Mouse (Mus musculus): ENCODE measurements around the gene Cggbp1. TPM values are rescaled to one million over a fixed set of nuclear protein-coding genes. Genes with fewer than 3 reads are reported as not detected.

Gene Cggbp1
- polyA plus RNA-seq, 1 experiment: 11.0 TPM

DNA sequence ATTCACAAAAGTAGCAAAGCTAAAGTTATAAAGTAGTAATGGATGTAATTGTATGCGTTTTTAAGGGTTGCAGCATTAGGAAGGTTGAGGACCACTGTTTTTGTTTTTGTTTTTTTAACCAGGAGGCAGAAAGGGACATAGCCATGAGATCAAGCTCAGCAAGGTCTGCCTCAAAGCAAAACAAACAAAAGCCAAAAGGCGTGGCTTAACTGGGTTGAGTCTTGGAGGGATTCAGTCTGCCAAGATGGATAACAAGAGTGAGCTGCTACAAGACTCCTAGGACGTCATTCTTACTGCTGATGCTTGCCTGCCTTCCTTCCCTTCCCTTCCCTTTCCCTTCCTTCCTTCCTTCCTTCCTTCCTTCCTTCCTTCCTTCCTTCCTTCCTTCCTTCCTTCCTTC, 20.5 kb downstream of the Cggbp1 start:
- no peak for DNase-seq (ENCODE audit: low read depth, low spot score)
- 22% methylated on average over 3 of the region's 3 CpGs for WGBS

DNA sequence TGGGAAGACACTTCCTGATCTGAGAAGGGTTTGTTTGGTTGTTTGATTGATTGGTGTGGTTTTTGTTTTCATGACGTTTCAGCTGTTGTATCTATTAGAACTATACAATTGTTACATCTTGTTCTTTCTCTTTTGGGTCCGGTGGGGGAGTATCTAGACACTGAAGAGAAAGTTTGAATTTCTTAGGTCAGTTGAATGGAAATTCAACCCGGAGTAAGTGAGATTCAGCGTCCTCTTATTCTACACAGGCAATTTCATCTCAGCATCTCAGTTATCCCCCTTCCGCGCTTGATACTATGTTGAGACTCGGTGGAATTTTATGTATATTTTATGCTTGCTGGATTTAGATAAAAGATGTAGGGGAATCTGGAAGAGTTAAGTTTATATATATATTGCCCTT, 21.0 kb downstream of the Cggbp1 start:
- WGBS: 6% methylated on average over 7 of the region's 7 CpGs

DNA sequence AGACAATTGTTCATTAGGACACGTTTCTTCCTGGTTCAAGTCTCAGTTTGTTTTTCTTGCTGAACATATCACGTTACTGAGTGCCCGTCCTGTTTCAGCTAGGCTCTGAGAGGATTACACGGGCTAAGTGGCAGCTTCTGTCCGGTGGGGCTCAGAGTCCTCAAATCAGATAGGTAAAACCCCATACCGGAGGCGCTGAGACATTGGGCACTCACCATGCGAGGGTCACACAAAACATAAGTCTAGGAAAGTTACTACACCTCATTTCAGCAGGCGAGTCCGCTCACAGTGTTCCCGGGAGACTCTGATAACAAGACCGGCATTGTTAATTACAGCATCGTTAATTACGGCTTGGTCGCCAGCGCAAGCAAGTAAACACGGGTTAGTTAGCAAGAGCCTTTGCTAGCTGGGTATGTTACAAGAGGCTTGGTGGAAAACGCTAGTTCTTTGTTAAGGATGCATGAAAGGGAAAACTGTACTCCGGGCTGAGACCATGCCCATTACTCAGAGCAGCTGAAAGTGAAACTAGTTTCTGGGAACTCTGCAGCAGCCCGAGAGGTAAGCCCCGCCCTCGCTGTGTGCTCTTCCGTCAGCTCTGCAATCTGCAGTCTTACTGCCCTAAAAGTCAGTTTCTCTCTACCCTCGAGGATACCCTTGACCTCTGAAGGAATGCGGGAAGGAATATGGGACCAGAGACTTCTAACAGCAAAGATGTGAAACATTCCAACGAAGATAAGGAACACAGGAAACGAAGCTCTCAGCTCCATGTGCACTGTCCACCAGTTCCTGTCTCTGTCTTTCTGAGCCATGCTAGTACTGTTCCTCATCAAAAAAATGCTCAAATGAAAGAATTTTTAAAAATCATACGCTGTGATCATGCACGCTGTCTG, 21.9 kb downstream of the Cggbp1 start:
- WGBS: 1% methylated on average over 29 of the region's 29 CpGs
- DNase-seq (ENCODE audit: low read depth, low spot score): peak; percentile 69

More for the DNA sequence above, 21.0 kb downstream of the Cggbp1 start:
- no peak for DNase-seq (ENCODE audit: low read depth, low spot score)

DNA sequence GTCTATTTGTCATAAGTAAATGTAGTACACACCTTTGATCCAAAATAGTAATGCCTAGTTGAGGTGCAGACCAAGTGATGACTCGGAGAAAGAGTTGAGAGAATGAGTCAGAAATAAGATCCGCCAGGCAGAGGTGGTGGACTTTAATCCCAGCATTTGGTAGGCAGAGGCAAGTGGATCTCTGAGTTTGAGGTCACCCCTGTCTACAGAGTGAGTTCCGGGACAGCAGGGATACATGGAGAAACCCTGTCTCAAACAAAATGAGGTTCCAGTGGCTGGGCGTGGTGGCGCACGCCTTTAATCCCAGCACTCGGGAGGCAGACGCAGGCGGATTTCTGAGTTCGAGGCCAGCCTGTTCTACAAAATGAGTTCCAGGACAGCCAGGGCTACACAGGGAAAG, 23.6 kb downstream of the Cggbp1 start:
- WGBS: 95% methylated on average over 10 of the region's 10 CpGs
- DNase-seq (ENCODE audit: low read depth, low spot score): no peak

DNA sequence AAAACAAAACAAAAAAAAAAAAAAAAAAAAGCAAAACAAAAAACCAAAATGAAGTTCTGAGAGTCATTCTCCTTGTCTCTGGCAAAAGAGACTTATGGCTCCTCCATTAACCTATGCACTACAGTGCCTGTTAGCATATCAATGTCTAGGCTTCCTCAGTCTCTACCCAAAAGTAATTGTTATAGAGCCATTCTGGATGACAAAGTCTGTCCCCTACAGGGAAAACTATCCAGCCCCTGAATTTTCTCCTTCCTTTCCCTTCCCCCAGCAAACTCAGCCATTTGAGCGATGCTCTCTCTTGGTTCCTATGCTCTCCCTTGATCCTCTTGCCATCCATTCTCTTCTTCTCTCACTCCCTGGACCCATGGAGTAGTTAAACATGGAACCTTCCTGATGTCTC, 24.0 kb downstream of the Cggbp1 start:
- no peak for DNase-seq (ENCODE audit: low read depth, low spot score)
- 100% methylated on average over 1 of the region's 1 CpGs for WGBS

DNA sequence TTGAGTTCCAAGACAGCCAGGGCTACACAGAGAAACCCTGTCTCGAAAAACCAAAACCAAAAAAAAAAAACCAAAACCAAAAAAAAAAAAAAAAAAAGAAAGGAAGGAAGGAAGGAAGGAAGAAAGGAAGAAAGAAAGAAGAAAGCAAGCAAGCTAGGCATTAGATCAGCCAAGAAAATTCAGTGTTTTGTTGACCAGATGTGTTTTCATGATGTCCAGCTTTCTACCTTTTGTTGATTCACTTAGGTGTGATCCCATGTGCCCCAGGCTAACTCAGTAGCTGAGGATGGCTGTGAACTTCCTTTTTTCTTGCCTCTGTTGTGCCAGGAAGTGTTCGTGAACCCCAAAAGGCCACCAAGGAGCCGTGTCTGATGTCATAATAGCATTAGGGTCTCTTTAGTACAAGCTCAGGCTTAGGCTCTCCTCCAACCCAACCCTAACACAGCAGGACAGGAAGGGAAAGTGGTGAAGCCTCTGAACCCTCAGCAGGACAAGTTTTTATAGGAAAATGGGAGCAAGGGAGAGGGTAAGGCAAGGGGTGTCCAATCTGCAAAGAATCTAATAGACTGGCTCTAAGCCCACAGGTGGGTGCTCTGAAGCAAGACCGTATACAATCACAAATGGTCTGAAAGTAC, 25.0 kb downstream of the Cggbp1 start:
- WGBS: 80% methylated on average over 4 of the region's 4 CpGs
- no peak for DNase-seq (ENCODE audit: low read depth, low spot score)

DNA sequence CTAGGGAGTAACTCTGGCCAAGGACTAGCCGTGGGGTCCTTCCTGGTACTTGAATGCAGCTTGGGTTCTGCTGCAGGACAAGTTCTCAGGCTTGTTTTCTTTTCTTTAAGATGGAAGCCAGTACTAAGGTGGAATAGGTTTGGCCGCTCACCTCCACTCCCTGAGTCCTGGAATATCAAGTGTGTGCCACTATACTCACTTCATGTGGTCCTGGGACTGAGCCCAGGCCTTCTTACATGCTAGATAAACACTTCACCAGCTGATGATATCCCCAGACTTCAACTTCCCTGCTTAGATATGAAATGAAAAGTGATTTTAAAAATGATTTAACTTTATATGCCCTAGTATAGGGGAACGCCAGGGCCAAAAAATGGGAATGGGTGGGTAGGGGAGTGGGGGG, 25.5 kb downstream of the Cggbp1 start:
- DNase-seq (ENCODE audit: low read depth, low spot score): no peak
- 93% methylated on average over 3 of the region's 3 CpGs for WGBS

DNA sequence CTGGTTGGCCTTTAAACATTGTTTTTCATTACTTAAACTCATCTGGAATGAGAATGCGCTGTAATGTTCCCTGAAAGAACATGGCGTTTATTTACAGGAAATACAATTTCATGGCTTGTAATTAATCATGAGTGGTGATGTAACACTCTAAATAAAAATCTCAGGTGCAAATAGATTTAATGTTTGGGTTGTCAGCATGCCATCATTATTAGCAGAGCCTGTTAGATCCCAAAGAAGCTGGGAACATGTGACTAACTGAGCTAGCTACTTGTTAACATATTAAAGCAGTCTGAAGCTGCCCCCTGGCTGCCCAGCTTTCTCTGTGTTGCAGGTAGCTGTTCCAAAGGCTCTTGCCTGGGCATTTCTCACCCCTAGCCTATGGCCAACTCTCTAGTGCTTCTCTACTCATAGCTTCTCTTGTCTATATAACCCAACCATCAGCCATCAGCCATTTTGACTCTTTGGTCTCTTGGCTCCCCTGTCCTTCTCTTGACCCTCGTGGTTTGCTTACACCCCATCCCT, 26.9 kb downstream of the Cggbp1 start:
- WGBS: 84% methylated on average over 3 of the region's 3 CpGs
- no peak for DNase-seq (ENCODE audit: low read depth, low spot score)

DNA sequence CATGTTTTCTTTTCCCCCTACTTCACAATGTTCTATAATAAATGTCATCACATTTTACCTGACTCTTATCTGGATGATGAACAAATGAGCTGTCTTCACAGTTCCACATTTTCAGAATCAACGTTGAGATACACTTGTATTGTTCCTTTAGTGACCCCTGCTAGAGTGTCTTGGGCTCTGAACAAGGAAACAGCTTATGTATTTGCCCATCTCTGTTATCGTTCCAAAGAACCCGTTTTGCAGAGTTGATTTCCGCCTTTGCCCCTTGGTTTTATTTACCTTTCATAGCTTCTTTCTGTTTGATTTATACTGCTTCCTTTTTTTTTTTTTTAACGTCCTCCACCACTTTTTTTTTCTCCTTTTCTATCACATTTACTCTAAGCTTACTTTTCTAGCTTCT, 27.9 kb downstream of the Cggbp1 start:
- no peak for DNase-seq (ENCODE audit: low read depth, low spot score)
- 12% methylated on average over 5 of the region's 5 CpGs for WGBS

DNA sequence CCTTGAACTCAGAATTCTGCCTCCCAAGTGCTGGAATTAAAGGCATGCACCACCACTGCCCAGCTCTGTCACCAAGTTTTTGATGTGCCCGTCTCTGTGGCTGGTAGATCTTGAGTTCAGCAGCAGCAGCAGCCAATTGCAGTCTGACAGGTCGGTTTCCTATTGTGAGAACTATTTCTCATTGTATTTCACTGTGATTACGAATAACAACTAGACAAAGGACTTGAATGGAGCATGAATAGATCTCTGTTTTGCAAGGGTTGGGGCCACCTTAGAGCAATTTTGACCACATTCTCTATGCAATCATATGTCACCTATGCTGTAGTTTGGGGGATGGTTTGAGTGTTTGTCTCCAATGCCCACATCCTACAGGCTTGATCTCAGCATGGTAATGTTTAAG, 29.2 kb downstream of the Cggbp1 start:
- no peak for DNase-seq (ENCODE audit: low read depth, low spot score)
- WGBS: 90% methylated on average over 3 of the region's 3 CpGs

DNA sequence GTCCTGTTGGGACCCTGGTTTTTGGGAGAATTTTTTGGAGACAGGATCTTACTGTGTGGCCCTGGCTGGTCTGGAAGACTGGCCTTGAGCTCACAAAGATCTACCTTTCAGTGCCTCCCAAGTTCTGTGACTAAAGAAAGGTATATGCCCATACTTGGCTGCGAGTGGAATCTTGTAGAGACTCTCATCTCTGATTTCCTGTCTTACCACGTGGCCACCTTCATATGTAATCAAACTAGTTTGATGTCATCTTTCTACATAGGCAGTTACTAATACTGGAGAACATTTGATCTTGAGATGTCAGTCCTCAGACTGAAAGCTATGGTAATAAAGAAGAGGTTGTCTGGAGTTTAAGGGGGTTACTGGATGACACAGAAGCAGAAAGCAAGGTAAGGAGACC, 29.6 kb downstream of the Cggbp1 start:
- DNase-seq (ENCODE audit: low read depth, low spot score): no peak
- WGBS: 79% methylated on average over 2 of the region's 2 CpGs

DNA sequence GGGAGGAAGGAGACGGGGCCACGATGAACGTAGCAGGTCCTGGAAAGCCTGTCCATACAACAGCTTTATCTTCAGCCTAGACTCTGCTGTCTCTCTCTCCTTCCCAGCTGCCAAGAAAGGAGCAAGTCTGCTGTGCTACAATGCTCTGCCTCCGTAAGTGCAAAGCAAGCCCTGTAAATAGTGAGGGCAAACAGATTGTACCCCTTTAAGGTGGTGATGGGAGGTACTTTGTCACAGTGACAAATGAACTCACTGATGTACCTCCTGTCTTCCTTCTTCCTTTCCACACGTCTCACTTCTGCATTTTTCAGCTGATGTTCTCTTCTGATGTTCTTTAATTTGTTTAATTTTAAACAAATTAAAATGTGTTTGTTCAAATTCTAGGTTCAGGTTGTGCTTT, 32.1 kb downstream of the Cggbp1 start:
- DNase-seq (ENCODE audit: low read depth, low spot score): no peak
- 51% methylated on average over 5 of the region's 5 CpGs for WGBS

DNA sequence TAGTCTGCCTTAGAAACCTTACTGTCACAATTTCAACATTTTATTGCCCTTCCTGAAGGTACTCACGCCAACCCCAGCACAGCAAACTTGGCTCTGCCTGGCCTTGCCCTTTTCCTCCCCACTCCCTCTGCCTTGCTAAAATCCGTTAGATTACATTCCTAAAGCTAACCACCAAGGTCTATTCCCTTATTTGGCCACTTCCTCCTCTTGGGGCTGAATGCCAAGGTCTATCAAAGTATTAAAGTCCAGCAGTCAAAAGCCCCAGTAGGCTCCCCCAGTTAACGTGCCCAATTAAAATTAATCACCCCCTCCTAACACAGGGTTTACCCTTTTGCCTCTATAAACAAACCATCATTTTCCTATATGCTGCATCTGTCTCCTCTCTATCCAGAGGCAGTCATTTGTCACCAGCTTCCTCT, 32.6 kb downstream of the Cggbp1 start:
- WGBS: 6% methylated on average over 3 of the region's 3 CpGs

DNA sequence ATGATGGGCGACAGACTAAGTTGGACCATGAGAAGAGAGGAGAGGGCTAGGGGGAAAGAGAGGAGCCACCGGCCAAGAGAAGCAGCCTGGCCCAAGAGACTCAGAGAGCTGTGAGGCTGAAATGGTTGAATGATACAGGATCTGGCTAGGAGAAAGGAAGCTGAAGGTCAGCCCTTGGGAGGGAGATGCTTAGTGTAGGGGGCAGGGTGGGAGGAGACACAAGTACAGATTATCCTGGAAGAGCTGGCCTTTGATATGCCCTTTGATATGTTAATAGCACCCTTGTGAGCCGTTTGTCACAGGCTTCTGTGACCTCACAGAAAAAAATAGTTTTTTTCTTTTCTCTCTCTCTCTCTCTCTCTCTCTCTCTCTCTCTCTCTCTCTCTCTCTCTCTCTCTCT, 33.3 kb downstream of the Cggbp1 start:
- no peak for DNase-seq (ENCODE audit: low read depth, low spot score)

More for the DNA sequence above, 32.6 kb downstream of the Cggbp1 start:
- no peak for DNase-seq (ENCODE audit: low read depth, low spot score)

DNA sequence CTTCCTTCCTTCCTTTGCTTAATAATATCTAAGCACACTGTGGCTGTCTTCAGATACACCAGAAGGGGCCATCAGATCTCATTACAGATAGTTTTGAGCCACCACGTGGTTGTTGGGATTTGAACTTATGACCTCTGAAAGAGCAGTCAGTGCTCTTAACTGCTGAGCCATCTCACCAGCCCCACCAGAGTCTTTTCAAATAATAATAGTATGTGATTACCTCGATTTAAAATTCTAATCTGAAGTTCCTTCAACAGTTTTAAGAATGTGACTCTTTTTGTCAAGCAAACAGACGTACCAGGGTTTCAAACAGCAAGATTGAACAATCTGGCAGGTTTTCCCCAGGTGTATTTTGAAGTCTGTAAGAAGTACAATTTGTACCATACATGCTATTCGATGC, 33.8 kb downstream of the Cggbp1 start:
- WGBS: 59% methylated on average over 4 of the region's 4 CpGs
- no peak for DNase-seq (ENCODE audit: low read depth, low spot score)

More for the DNA sequence above, 33.3 kb downstream of the Cggbp1 start:
- 48% methylated on average over 3 of the region's 3 CpGs for WGBS

DNA sequence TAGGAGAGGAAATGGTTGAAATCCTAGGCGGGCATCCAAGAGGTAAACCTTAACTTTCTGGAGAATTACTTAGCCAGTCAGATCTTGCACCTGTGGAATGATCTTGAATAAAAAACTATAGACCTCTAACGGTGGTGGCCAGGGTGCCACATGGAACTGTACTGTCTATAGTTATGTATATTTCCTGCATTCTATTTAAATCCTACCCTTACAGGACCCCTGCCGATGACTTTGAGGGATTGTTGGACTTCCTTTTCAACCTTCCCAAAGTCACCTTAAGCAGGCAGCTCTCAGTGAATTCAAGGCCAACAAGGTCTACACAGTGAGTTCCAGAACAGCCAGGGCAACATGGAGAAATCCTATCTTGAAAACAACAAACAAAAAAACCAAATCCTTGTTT, 37.7 kb downstream of the Cggbp1 start:
- WGBS: 93% methylated on average over 3 of the region's 3 CpGs
- DNase-seq (ENCODE audit: low read depth, low spot score): no peak

DNA sequence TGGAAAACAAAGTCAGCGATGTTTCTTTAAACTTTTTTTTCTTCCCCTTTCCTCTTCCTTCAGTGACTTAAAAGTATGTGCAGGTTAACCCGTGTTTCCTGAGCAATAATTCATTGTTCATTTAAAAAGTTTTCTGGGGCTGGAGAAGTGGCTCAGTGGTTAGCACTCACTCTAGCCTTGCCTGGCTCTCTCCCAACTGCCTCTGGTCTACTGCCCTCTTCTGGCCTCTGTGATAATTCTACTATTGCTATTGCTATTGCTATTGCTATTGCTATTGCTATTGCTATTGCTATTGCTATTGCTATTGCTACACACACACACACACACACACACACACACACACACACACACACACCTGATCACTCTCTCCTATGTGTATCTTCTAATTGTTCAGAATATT, 47.3 kb downstream of the Cggbp1 start:
- 59% methylated on average over 2 of the region's 2 CpGs for WGBS
- DNase-seq (ENCODE audit: low read depth, low spot score): no peak

DNA sequence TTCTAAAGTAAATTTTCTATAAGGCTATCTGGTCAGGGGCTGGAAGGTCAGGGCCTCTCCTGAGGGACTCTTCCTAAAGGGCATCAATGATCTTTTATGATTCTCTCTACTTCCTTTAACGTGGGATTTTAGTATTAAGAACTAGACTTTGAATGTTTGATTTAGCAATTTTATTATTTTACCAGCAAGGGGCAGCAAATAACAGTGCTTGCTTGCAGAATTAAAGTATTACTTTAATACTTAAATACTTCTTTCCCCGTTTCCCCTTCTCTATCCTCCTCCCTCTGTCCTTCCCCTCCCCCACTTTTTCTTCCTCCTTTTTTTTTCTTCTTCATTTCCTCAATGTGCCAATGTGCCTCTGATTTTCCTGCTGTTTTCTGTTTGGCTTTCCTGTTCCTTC, 51.5 kb downstream of the Cggbp1 start:
- WGBS: 10% methylated on average over 2 of the region's 2 CpGs

DNA sequence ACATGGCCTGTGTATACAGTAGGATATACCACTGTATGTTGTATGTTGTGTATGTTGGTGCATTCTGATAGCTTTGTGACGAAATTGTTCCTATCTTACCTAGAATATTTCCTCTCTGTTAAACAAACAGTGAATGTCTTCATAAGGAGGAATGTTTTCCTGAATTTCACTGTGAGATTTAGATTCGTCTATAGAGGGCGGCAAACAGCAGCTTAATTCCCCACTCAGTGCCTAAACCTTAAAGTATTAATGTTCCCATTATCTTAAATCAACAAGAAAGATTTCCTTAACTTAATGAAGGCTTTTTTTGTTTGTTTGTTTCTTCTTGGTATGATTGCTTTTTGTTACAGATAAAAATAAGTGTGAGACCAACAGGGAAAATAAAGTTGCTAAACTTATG, 55.3 kb downstream of the Cggbp1 start:
- no peak for DNase-seq (ENCODE audit: low read depth, low spot score)
- 15% methylated on average over 3 of the region's 3 CpGs for WGBS

More for the DNA sequence above, 51.5 kb downstream of the Cggbp1 start:
- no peak for DNase-seq (ENCODE audit: low read depth, low spot score)

DNA sequence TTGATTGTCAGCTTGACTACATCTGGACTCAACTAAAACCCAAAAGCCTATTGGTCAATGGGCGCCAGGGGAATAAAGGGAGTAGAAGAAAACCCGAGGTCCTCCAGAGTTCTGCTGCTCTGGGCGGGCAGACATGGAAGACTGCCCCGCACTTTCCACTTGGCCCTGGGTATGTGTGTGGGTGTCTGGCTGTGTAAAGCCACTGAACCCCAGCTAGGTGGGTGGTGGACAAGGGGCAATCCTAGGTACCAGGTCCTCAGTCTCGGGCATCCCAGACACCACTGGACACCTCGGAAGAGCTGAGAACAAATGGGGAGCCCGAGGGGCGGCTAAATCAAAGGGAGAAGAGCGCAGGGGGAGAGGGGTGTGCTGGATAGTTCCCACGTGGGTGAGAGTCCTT, 57.0 kb downstream of the Cggbp1 start:
- no peak for DNase-seq (ENCODE audit: low read depth, low spot score)
- WGBS: 81% methylated on average over 10 of the region's 10 CpGs
